Mouse (Mus musculus) mature B cell (primary cell): ENCODE results near the gene Elmo2.

Experiments
- in situ Hi-C: fragments of 300-500 bp; cut with MboI; formaldehyde crosslinking; loops from 2 replicates; pipeline ENCODE4 v1.14.3; 2019

The Elmo2 gene

GRCm38 (mm10) chr2:165326304-165327190 is at the start of gene Elmo2:
Gene Elmo2 (minus strand): TSS chr2:165326479.
- in situ Hi-C loops, result no loop called here

- in situ Hi-C loops, result no loop called here
Measured at GRCm38 (mm10) chr2:165376001-165376400, 49.7 kb upstream of the Elmo2 start.

GRCm38 (mm10) chr2:165375478-165375877 is 49.2 kb upstream of the Elmo2 start:
- in situ Hi-C loops, result no loop called here

- in situ Hi-C loops, result no loop called here
Measured at GRCm38 (mm10) chr2:165371066-165371465, 44.8 kb upstream of the Elmo2 start.

- in situ Hi-C loops, result no loop called here
Measured at GRCm38 (mm10) chr2:165370348-165370747, 44.1 kb upstream of the Elmo2 start.

GRCm38 (mm10) chr2:165368496-165368895 is 42.2 kb upstream of the Elmo2 start, which contains the start of gene Zfp663:
Gene Zfp663 (minus strand): TSS chr2:165368729.
- in situ Hi-C loops, result no loop called here

GRCm38 (mm10) chr2:165367868-165368439 is 41.7 kb upstream of the Elmo2 start:
- in situ Hi-C loops, result no loop called here

- in situ Hi-C loops, result no loop called here
Measured at GRCm38 (mm10) chr2:165367047-165367520, 40.8 kb upstream of the Elmo2 start.

- in situ Hi-C loops, result no loop called here
Measured at GRCm38 (mm10) chr2:165364334-165365091, 38.2 kb upstream of the Elmo2 start.

- in situ Hi-C loops, result no loop called here
Measured at GRCm38 (mm10) chr2:165363282-165363681, 37.0 kb upstream of the Elmo2 start.

- in situ Hi-C loops, result no loop called here
Measured at GRCm38 (mm10) chr2:165360861-165361260, 34.6 kb upstream of the Elmo2 start.

GRCm38 (mm10) chr2:165351828-165352513 is 25.7 kb upstream of the Elmo2 start:
- in situ Hi-C loops, result no loop called here

- in situ Hi-C loops, result no loop called here
Measured at GRCm38 (mm10) chr2:165349466-165349865, 23.2 kb upstream of the Elmo2 start.

- in situ Hi-C loops, result no loop called here
Measured at GRCm38 (mm10) chr2:165346180-165346579, 19.9 kb upstream of the Elmo2 start.

- in situ Hi-C loops, result no loop called here
Measured at GRCm38 (mm10) chr2:165337191-165337590, 10.9 kb upstream of the Elmo2 start.

- in situ Hi-C loops, result no loop called here
Measured at GRCm38 (mm10) chr2:165332610-165333210, 6.4 kb upstream of the Elmo2 start.

- in situ Hi-C loops, result no loop called here
Measured at GRCm38 (mm10) chr2:165329703-165330102, 3.4 kb upstream of the Elmo2 start.

- in situ Hi-C loops, result no loop called here
Measured at GRCm38 (mm10) chr2:165328746-165329145, 2.5 kb upstream of the Elmo2 start.

GRCm38 (mm10) chr2:165327386-165327785 is 1.1 kb upstream of the Elmo2 start:
- in situ Hi-C loops, result no loop called here

- in situ Hi-C loops, result no loop called here
Measured at GRCm38 (mm10) chr2:165325521-165326303, 567 bp downstream of the Elmo2 start.
